18 mouse cellular contexts compared by ENCODE assay signal in genomic region chr7:49369809-49370473, GRCm38 (mm10).
DNase-seq lines count a peak whose midpoint lies in the region; ATAC-seq and TF ChIP-seq lines count a peak whose summit lies in the region.
"Had no signal": no experiment of that assay in that cellular context is flagged by ENCODE, and none has a peak within 500 bp of the region (broad histone marks: within the 10 kb centered on the region; RNA-seq: fewer than 3 reads in every experiment).

No protein-coding gene starts in this region.

- 84% methylated on average over 10 of the region's 10 CpGs for WGBS in forebrain, embryonic 13.5 days
- WGBS in forebrain, embryonic 15.5 days, result 81% methylated on average over 10 of the region's 10 CpGs
- 86% methylated on average over 10 of the region's 10 CpGs for WGBS in limb, embryonic 14.5 days
- 89% methylated on average over 10 of the region's 10 CpGs for WGBS in limb, embryonic 10.5 days

- H3K4me3 ChIP-seq in forebrain, embryonic 13.5 days, result no peak overlapping the region
- no peak overlapping the region for H3K4me3 ChIP-seq in forebrain, embryonic 15.5 days
- no peak overlapping the region for H3K4me3 ChIP-seq in limb, embryonic 14.5 days (replicated peaks; ENCODE audit: low read length)
- H3K4me3 ChIP-seq in limb, embryonic 10.5 days, result no peak overlapping the region
- H3K4me3 ChIP-seq: midbrain, embryonic 13.5 days had no signal

- H3K4me1 ChIP-seq in forebrain, embryonic 13.5 days, result peaks cover 9% of the 10 kb centered on the region
- H3K4me1 ChIP-seq in forebrain, embryonic 15.5 days, result 0 out of 2 replicates have a peak, but pooled peaks cover 4% of the 10 kb centered on the region
- peaks cover 9% of the 10 kb centered on the region; the same call in 1 of the 2 replicates for H3K4me1 ChIP-seq in limb, embryonic 14.5 days (ENCODE audit: control insufficient read depth, insufficient read depth, low read length)
- H3K4me1 ChIP-seq in limb, embryonic 10.5 days, result peaks cover 7% of the 10 kb centered on the region; the same call in 1 of the 2 replicates

- ATAC-seq in forebrain, embryonic 13.5 days, result 0 out of 2 replicates have a peak, but pooled peaks have one; percentile 24
- ATAC-seq in forebrain, embryonic 15.5 days (replicated peaks), result no peak
- ATAC-seq in limb, embryonic 14.5 days (ENCODE audit: low FRiP score, low read depth), result peak; percentile 23; the same call in 1 of the 2 replicates
- ATAC-seq: inflammation-experienced regulatory T-cells, adult 6 months had no signal

- no peak overlapping the region for H3K4me2 ChIP-seq in forebrain, embryonic 13.5 days
- H3K4me2 ChIP-seq in forebrain, embryonic 15.5 days (replicated peaks), result no peak overlapping the region
- no peak overlapping the region for H3K4me2 ChIP-seq in limb, embryonic 14.5 days (replicated peaks; ENCODE audit: low read depth, low read length, severe bottlenecking)
- H3K4me2 ChIP-seq: heart, embryonic 11.5 days; liver, embryonic 11.5 days; midbrain, embryonic 13.5 days had no signal

- no peaks in the 10 kb centered on the region for H3K9me3 ChIP-seq in forebrain, embryonic 13.5 days (replicated peaks)
- H3K9me3 ChIP-seq in forebrain, embryonic 15.5 days, result no peaks in the 10 kb centered on the region
- H3K9me3 ChIP-seq in limb, embryonic 14.5 days (ENCODE audit: control insufficient read depth, low read length), result no peaks in the 10 kb centered on the region
- H3K9me3 ChIP-seq in limb, embryonic 10.5 days (replicated peaks), result no peaks in the 10 kb centered on the region
- H3K9me3 ChIP-seq: midbrain, embryonic 13.5 days had no signal

- H3K27ac ChIP-seq in forebrain, embryonic 13.5 days, result no peak overlapping the region
- H3K27ac ChIP-seq in forebrain, embryonic 15.5 days (replicated peaks), result no peak overlapping the region
- no peak overlapping the region for H3K27ac ChIP-seq in limb, embryonic 14.5 days (replicated peaks; ENCODE audit: low read depth, low read length)
- no peak overlapping the region for H3K27ac ChIP-seq in limb, embryonic 10.5 days
- H3K27ac ChIP-seq: midbrain, embryonic 13.5 days had no signal

- intact Hi-C loops in left cerebral cortex, postnatal 36 days (cut with DNase I), result loop anchor here (10.0 kb wide), 1 partner anchor 235 kb away; no protein-coding TSS in a partner anchor

- no peak for TF ChIP-seq POLR2A in limb, embryonic 14.5 days (IDR thresholded peaks at IDR 0.05; ENCODE audit: borderline replicate concordance, extremely low read depth, insufficient read depth, insufficient read length)

- no peak overlapping the region for H3K9ac ChIP-seq in forebrain, embryonic 13.5 days
- no peak overlapping the region for H3K9ac ChIP-seq in forebrain, embryonic 15.5 days (replicated peaks)
- no peak overlapping the region for H3K9ac ChIP-seq in limb, embryonic 14.5 days (ENCODE audit: low read depth, low read length, severe bottlenecking)
- H3K9ac ChIP-seq: midbrain, embryonic 13.5 days had no signal

- H3K27me3 ChIP-seq in forebrain, embryonic 13.5 days, result peaks cover 25% of the 10 kb centered on the region
- H3K27me3 ChIP-seq in forebrain, embryonic 15.5 days, result no peaks in the 10 kb centered on the region
- H3K27me3 ChIP-seq in limb, embryonic 14.5 days (ENCODE audit: control insufficient read depth, insufficient read depth, low read length), result no peaks in the 10 kb centered on the region
- no peaks in the 10 kb centered on the region for H3K27me3 ChIP-seq in limb, embryonic 10.5 days (ENCODE audit: low read depth, poor library complexity, severe bottlenecking)

- no peaks in the 10 kb centered on the region for H3K36me3 ChIP-seq in forebrain, embryonic 13.5 days (ENCODE audit: poor library complexity, severe bottlenecking)
- H3K36me3 ChIP-seq in forebrain, embryonic 15.5 days, result no peaks in the 10 kb centered on the region
- no peaks in the 10 kb centered on the region for H3K36me3 ChIP-seq in limb, embryonic 14.5 days (ENCODE audit: control insufficient read depth, insufficient read depth, low read length)
- H3K36me3 ChIP-seq in limb, embryonic 10.5 days, result no peaks in the 10 kb centered on the region
- H3K36me3 ChIP-seq: midbrain, embryonic 13.5 days had no signal

- no peak for DNase-seq in limb, embryonic 14.5 days (ENCODE audit: low spot score)
- no peak for DNase-seq in limb, embryonic 10.5 days (ENCODE audit: low spot score)
- peak; percentile 59 for DNase-seq in brain, adult 2 months (ENCODE audit: low read depth, low spot score)
- peak; percentile 39 to 45 for DNase-seq in cerebellum, postnatal 25 days
- DNase-seq in urinary bladder, postnatal 4 days (ENCODE audit: low spot score in 2 of 2), result no peak
- DNase-seq in left cerebral cortex, postnatal 36 days (ENCODE audit: low spot score in 2 of 2), result no peak
- DNase-seq: adrenal gland, postnatal 10 days; heart, postnatal 10 days; kidney, adult 2 months; kidney, postnatal 10 days; left cerebral cortex, postnatal 4 days; thymus, adult 2 months had no signal

Comparison
In these comparisons a context has a peak if more than half of its experiments do, and no peak if none do; other contexts are left out.
1. DNase-seq: peak in brain, adult 2 months (single experiment) and cerebellum, postnatal 25 days (2 of 2); none in limb, embryonic 14.5 days (single experiment), limb, embryonic 10.5 days (single experiment), urinary bladder, postnatal 4 days (0 of 2) and left cerebral cortex, postnatal 36 days (0 of 2).